Mouse (Mus musculus) spleen, adult 2 months (tissue): Measurements from ENCODE around the gene Scn4a.

ENCODE experiments used
- CTCF ChIP-seq: fragments of 200-500 bp; IDR thresholded peaks from 2 replicates; pipeline ENCODE4 v1.5.1; 2011; ENCODE audit warnings: mild to moderate bottlenecking, inconsistent platforms; ENCODE audit not compliant: insufficient read depth, insufficient read length, insufficient replicate concordance; ENCODE audit errors: extremely low read depth
- POLR2A ChIP-seq: fragments of 200-500 bp; IDR thresholded peaks from 2 replicates; pipeline ENCODE4 v1.6.1; 2011; ENCODE audit warnings: low read depth, low read length, inconsistent platforms

DNA sequence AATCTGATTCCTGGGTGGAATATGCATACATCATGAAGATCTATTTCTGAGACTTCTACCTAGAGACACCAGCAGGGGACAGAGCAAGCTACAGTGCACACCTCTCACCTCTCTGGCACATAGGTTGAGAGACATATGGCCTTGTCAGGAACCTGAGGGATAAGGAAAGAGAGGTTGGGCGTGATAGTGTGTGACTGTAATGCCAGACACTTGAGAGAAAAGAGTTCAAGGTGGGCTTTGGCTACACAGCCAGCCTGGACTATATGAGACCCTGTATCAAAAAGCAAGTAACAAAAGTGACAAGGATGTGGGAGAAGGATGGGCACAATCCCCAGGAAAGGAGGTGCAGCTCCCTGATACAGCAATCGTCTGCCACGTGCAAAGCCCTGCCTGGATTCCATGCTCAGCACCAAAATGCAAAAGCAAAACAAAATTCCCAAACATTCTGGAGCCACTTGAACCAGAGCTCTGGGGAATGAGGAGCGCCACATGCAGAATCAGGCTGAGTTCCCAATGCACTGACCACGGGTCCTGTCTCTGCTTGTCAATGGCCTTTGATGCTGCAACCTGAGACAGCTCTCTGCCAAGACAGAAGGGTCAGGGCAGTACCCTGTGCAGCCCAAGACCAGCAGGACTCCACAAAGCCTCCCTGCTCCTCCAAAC lies 81.8 kb downstream of the Scn4a start:
- TF ChIP-seq CTCF (no peak), POLR2A (no peak)
